Mouse (Mus musculus) hematopoietic multipotent progenitor cell, adult 10-12 weeks (in vitro differentiated cells): Measurements from ENCODE around the gene 4930452B06Rik. TPM values are rescaled to one million over a fixed set of nuclear protein-coding genes. Genes with fewer than 3 reads are reported as not detected.

Experiments
- polyA plus RNA-seq: library from polyadenylated mRNA; stranded (reverse); fragments of >175 nt; gene quantifications from 2 replicates; pipeline ENCODE4 v1.2.3, GENCODE M21; 2012; ENCODE audit warnings: low replicate concordance

Gene 4930452B06Rik
- polyA plus RNA-seq: 0.04 TPM in 2 replicates

DNA sequence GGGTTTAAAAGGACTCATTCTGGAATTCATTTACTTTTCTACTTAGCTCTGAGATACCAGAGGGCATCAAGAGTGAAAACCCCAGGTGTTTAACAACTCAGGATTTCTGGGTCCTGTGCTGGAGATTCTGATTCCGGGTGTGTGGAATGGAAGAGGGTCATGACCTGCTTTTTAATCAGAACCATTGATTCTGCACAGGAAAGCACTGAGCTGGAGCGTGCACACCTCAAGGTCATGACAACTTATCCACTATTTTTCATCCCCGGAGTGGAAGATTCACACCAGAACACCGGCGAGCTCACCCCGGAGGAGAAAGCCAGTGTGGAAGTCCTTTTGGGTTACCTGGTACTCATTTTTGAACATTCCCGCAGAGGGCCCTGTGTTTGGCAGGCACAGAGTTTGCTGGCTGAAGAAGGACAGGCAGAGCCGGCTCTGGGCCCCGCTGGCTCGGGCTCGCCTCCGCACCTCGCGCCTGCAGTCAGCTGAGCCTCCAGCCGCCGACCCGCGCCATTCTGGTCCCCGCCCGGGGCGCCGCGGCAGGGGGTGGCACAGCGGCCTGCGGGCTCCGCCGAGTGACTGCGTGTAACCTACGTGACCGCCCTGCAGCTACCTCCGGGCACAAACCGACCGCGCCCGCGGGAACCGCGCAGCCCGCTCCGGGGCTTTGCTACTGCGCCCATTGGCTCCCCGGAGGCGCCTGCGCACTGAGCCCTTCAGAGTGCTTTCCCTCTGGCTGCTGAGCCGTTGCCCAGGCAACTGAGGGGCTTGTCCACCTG is at the start of gene 4930452B06Rik:
4930452B06Rik (minus strand) TSS at position 605 of the 776 bp plus-strand sequence.

